Mouse (Mus musculus) midbrain, postnatal 0 days (tissue): ENCODE measurements around the gene Dtx2. TPM values are rescaled to one million over a fixed set of nuclear protein-coding genes. Genes with fewer than 3 reads are reported as not detected.

Source experiments
- ATAC-seq: fragments of 200-750 bp; cut with Nextera tagmentation; 2 replicates; pipeline ENCODE4 v1.8.0; 2017; ENCODE audit warnings: moderate number of reproducible peaks, mild to moderate bottlenecking, moderate TSS enrichment, moderate library complexity; ENCODE audit not compliant: low FRiP score
- DNase-seq: peaks from one replicate; pipeline ENCODE4 v3.0.0-alpha.2; 2015; ENCODE audit warnings: low spot score
- H3K27ac ChIP-seq: fragments of 300-500 bp; sonication (generic); 2 replicates; pipeline ENCODE4 v1.5.1; 2014; ENCODE audit warnings: low read depth, mild to moderate bottlenecking, low read length, mixed read lengths
- H3K27me3 ChIP-seq: fragments of 300-500 bp; sonication (generic); 2 replicates; pipeline ENCODE4 v1.6.1; 2014; ENCODE audit warnings: low read length, control low read depth, mixed read lengths; ENCODE audit not compliant: insufficient read depth
- H3K36me3 ChIP-seq: fragments of 300-500 bp; sonication (generic); 2 replicates; pipeline ENCODE4 v1.6.1; 2014; ENCODE audit warnings: low read length, control low read depth, mixed read lengths; ENCODE audit not compliant: insufficient read depth
- H3K4me1 ChIP-seq: fragments of 300-500 bp; sonication (generic); 2 replicates; pipeline ENCODE4 v1.6.1; 2014; ENCODE audit warnings: mild to moderate bottlenecking, control low read depth, antibody characterized with exemption, low read length, mixed read lengths; ENCODE audit not compliant: insufficient read depth
- H3K4me2 ChIP-seq: fragments of 300-500 bp; sonication (generic); 2 replicates; pipeline ENCODE4 v1.6.1; 2014; ENCODE audit warnings: low read depth, mild to moderate bottlenecking, low read length, mixed read lengths; ENCODE audit not compliant: poor library complexity, severe bottlenecking
- H3K4me3 ChIP-seq: fragments of 300-500 bp; sonication (generic); 2 replicates; pipeline ENCODE4 v1.5.1; 2014; ENCODE audit warnings: low read depth, mild to moderate bottlenecking, low read length, moderate library complexity
- H3K9ac ChIP-seq: fragments of 300-500 bp; sonication (generic); replicated peaks from 2 replicates; pipeline ENCODE4 v1.6.1; 2014; ENCODE audit warnings: mild to moderate bottlenecking, low read length, moderate library complexity, mixed read lengths; ENCODE audit not compliant: poor library complexity, severe bottlenecking
- H3K9me3 ChIP-seq: fragments of 300-500 bp; sonication (generic); 2 replicates; pipeline ENCODE4 v1.6.1; 2016; ENCODE audit warnings: low read length, control low read depth
- CTCF ChIP-seq: IDR thresholded peaks from 2 replicates; pipeline ENCODE4 v1.5.1; 2016; ENCODE audit warnings: antibody characterized with exemption, mild to moderate bottlenecking
- WGBS: fragments of 180-500 bp; shearing (Covaris S2); extraction: QIAGEN DNeasy Blood & Tissue Kit; methylation state at CpG from one replicate; pipeline ENCODE4 v1.1.7; 2014; 5-methylcytosine and 5-hydroxymethylcytosine counted together
- polyA plus RNA-seq: library from polyadenylated mRNA; unstranded; fragments of >200 nt; fragmentation: Nextera tagmentation; extraction: Ambion mirVana; gene quantifications from 2 replicates; pipeline ENCODE4 v1.2.1, GENCODE M21; 2015
- total RNA-seq: library from RNA; depleted of rRNA; stranded (reverse); fragments of >200 nt; gene quantifications from 2 replicates; pipeline ENCODE4 v1.2.3, GENCODE M21; 2014

Gene Dtx2
- total and polyA plus RNA-seq, 2 experiments from 2014 or later = 20.1 to 25.4 TPM

DNA sequence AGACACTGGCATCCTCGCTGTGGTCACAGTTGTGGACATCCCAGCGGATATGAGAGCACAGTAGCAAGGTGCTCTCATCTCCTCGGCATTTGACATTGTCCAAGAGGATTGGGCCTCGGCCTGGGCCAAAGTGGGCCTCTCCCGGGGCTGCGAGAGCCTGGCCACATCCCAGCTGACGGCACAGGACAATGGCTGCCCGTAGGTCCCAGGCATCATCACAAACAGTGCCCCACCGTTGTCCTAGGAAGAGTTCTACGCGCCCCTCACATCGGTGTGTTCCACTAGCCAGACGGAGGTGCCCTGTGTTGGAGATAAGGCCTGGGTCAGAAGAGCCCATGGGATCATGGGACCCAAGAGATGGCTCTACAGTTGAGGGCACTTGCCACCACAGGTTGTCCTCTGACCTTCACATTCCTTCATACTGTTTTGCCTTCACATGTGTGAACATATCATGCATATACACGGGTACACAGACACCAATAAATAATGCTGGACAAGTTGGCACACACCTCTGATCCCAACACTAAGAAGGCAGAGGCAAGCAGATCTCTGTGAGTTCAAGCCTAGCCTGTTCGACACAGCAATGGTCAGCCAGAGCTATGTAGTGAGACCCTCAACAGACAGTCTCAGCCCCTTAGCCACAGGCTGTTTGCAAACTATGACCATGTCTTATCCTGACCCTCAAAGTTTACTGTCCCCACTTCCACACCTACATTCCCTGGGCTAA is 33.5 kb upstream of the Dtx2 start:
- WGBS = 95% methylated on average over 15 of the region's 15 CpGs
- ATAC-seq = no peak
- no peak for TF ChIP-seq CTCF
- Histone ChIP-seq H3K27me3 (no peaks in the 10 kb centered on the region), H3K4me3 (no peak overlapping the region), H3K9ac (no peak overlapping the region), H3K4me1 (peaks cover 2% of the 10 kb centered on the region; the same call in 1 of the 2 replicates), H3K27ac (peak overlapping the region; percentile 95), H3K4me2 (no peak overlapping the region), H3K36me3 (no peaks in the 10 kb centered on the region), H3K9me3 (no peaks in the 10 kb centered on the region)
- no peak for DNase-seq

DNA sequence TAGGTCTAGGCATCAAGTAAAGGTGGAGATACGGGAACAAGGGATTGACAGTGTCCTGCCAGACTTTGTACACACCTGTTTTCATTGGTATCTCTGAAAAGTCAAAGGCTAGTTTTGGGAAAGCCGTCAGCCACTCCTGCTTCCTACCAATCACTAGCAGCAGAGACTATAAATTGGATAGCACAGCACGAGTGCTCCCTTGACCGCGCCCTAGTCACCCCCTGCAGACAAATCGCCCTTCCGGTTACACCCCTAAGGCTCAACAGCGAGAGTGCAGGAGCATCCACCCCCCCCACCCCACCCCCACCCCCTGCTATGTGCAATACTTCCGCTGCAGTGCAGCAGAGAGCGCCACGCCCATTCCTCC is 32.5 kb upstream of the Dtx2 start:
- ATAC-seq (no peak), DNase-seq (no peak)
- Histone ChIP-seq H3K9ac (peak overlapping the region; percentile 95), H3K4me3 (peak overlapping the region; percentile 56), H3K9me3 (no peaks in the 10 kb centered on the region), H3K36me3 (no peaks in the 10 kb centered on the region), H3K27me3 (no peaks in the 10 kb centered on the region), H3K4me1 (no peaks in the 10 kb centered on the region; the same call in 1 of the 2 replicates), H3K27ac (peak overlapping the region; percentile 95), H3K4me2 (peak overlapping the region; percentile 96)
- TF ChIP-seq CTCF = no peak
- 1% methylated on average over 10 of the region's 11 CpGs for WGBS

DNA sequence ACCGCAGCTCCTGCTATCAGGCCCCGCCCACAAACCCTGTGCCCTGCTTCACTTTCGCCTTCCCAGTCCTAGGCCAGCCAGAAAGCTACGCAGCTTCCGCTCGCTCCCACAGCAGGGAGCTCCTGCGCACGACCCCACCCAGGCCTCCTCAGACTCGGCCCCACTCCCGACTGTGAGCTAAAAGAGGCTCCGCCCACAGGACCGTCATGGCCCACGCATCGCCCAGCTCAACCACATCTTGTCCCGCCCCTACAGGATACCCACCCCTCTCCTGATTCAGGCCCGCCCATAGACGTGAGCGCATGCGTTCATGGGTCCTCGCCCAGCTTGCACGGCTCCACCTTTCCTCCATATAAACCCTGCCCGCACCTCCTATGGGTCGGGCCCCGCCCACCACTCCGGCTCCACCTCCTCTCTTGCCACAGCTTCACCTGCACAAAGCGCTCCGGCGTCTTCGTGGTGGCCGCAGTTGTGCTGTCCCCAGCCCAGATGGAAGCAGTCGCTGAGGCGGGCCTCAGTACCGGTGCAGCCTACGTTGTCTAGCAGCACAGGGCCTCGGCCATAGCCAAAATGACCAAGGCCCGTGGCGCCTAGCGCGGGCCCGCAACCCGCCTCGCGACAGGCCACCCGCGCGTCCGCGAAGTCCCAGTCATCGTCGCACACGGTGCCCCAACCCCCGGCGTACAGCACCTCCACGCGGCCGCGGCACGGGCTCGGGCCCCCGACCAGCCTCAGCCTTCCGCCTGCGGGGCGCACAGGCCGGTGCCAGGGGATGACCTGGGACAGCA is 31.9 kb upstream of the Dtx2 start:
- Histone ChIP-seq H3K9me3 (no peaks in the 10 kb centered on the region), H3K36me3 (no peaks in the 10 kb centered on the region), H3K4me3 (peak overlapping the region; percentile 56), H3K4me1 (no peaks in the 10 kb centered on the region; the same call in 1 of the 2 replicates), H3K27ac (peak overlapping the region; percentile 95), H3K4me2 (peak overlapping the region; percentile 96), H3K9ac (peak overlapping the region; percentile 95), H3K27me3 (no peaks in the 10 kb centered on the region)
- ATAC-seq (peak; percentile 95), DNase-seq (peak; percentile 99)
- TF ChIP-seq CTCF = peak; percentile 34
- WGBS = under 1% methylated on average over 55 of the region's 64 CpGs

DNA sequence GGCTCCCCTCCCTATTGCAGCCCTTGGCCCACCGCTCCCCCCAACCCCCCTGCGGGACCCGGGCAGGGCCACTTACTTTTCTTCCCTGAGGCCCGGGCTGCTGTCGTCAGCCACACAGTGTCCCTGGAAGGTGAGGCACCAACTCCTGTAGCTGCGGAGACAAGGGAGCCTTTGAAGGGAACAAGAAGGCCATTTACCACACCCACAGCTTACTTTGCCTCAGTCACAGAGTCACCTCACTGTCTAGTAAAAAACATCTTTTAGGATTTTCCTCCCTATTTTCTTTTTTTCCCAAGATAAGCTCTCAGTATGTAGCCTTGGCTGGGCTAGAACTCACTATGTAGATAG is 31.3 kb upstream of the Dtx2 start:
- Histone ChIP-seq H3K9ac (peak overlapping the region; percentile 95), H3K4me3 (peak overlapping the region; percentile 56), H3K27me3 (no peaks in the 10 kb centered on the region), H3K9me3 (no peaks in the 10 kb centered on the region), H3K4me1 (no peaks in the 10 kb centered on the region; the same call in 1 of the 2 replicates), H3K36me3 (no peaks in the 10 kb centered on the region), H3K27ac (peak overlapping the region; percentile 95), H3K4me2 (peak overlapping the region; percentile 96)
- WGBS = 1% methylated on average over 6 of the region's 6 CpGs
- no peak for TF ChIP-seq CTCF
- DNase-seq (no peak), ATAC-seq (no peak)

DNA sequence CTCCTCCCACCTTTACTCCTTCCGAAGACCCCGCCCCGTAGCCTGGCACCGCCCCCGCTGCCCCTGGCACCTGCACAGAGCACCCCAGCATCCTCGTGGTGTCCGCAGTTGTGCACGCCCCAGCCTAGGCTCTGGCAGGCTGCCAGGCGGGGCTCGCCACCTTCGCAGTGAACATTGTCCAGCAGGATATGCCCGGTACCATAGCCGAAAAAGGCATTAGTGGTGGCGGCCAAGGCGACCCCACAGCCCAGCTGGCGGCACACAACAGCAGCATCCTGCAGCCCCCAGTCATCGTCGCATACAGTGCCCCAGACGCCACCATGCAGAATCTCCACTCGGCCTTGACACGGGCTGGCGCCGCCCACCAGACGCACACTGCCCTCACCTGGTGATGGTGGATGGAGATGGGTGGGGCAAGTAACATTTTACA is 29.1 kb upstream of the Dtx2 start:
- no peaks in the 10 kb centered on the region for H3K27me3 ChIP-seq
- no peaks in the 10 kb centered on the region; the same call in 1 of the 2 replicates for H3K4me1 ChIP-seq
- ATAC-seq (no peak), DNase-seq (no peak)
- no peak overlapping the region for H3K27ac ChIP-seq
- H3K36me3 ChIP-seq = no peaks in the 10 kb centered on the region
- no peaks in the 10 kb centered on the region for H3K9me3 ChIP-seq
- TF ChIP-seq CTCF = peak; percentile 53
- 13% methylated on average over 24 of the region's 24 CpGs for WGBS
- peak overlapping the region; percentile 15; the same call in 1 of the 2 replicates for H3K4me3 ChIP-seq
- peak overlapping the region; percentile 40 for H3K4me2 ChIP-seq
- peak overlapping the region; percentile 36; the same call in 1 of the 2 replicates for H3K9ac ChIP-seq

DNA sequence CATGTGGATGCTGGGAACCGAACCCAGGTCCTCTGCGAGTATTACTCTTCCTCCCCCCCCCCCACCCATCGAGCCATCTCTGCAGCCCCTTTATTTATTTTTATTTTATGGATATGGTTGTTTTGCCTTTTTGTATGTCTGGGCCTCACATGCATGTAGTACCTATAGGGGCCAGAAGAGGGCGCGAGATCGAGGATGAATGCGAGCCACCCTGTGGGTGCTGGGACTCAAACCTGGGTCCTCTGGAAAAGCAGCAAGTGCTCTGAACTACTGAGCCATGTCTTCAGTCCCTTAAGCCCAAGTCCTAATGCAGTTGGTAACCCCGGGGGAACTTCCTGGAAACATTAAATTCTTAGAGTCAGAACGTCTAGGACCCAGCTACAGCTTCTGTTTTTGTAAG is 27.7 kb upstream of the Dtx2 start:
- Histone ChIP-seq H3K27me3 (no peaks in the 10 kb centered on the region), H3K9me3 (no peaks in the 10 kb centered on the region), H3K4me1 (no peaks in the 10 kb centered on the region), H3K4me3 (no peak overlapping the region), H3K27ac (no peak overlapping the region), H3K4me2 (no peak overlapping the region), H3K36me3 (no peaks in the 10 kb centered on the region), H3K9ac (no peak overlapping the region)
- ATAC-seq (no peak), DNase-seq (no peak)
- TF ChIP-seq CTCF = peak; percentile 49
- WGBS = 60% methylated on average over 9 of the region's 9 CpGs
